Mouse (Mus musculus): ENCODE measurements around the gene Cdkn1c.

The Cdkn1c gene

GRCm38 (mm10) chr7:143437231-143437893, 23.5 kb downstream of the Cdkn1c start:
- DNase-seq (ENCODE audit: low spot score in 2 of 2), result no peak

GRCm38 (mm10) chr7:143433331-143433730, 27.5 kb downstream of the Cdkn1c start:
- peak in 1 of 2 experiments; percentile 20 for DNase-seq (ENCODE audit: low spot score in 2 of 2)

- DNase-seq (ENCODE audit: low spot score in 2 of 2), result no peak
Observed at GRCm38 (mm10) chr7:143432631-143433030, 28.2 kb downstream of the Cdkn1c start.

- DNase-seq (ENCODE audit: low spot score in 2 of 2), result no peak
Observed at GRCm38 (mm10) chr7:143428814-143429499, 31.9 kb downstream of the Cdkn1c start.

- no peak for DNase-seq (ENCODE audit: low spot score in 2 of 2)
Observed at GRCm38 (mm10) chr7:143428142-143428813, 32.6 kb downstream of the Cdkn1c start.

GRCm38 (mm10) chr7:143419585-143420160, 41.2 kb downstream of the Cdkn1c start:
- DNase-seq (ENCODE audit: low spot score in 2 of 2), result no peak

GRCm38 (mm10) chr7:143417875-143418274, 43.0 kb downstream of the Cdkn1c start:
- no peak for DNase-seq (ENCODE audit: low spot score in 2 of 2)

- DNase-seq (ENCODE audit: low spot score in 2 of 2), result no peak
Observed at GRCm38 (mm10) chr7:143416406-143416805, 44.4 kb downstream of the Cdkn1c start.

GRCm38 (mm10) chr7:143415070-143415469, 45.8 kb downstream of the Cdkn1c start:
- no peak for DNase-seq (ENCODE audit: low spot score in 2 of 2)

- no peak for DNase-seq (ENCODE audit: low spot score in 2 of 2)
Observed at GRCm38 (mm10) chr7:143412606-143413005, 48.2 kb downstream of the Cdkn1c start.

GRCm38 (mm10) chr7:143408615-143409021, 52.2 kb downstream of the Cdkn1c start:
- no peak for DNase-seq (ENCODE audit: low spot score in 2 of 2)
